8 mouse cellular contexts compared by ENCODE assay signal in genomic region chr2:131211026-131211615, GRCm38 (mm10). TPM values are rescaled to one million over a fixed set of nuclear protein-coding genes. Genes with fewer than 3 reads are reported as not detected.
A peak's percentile ranks its signal among the peaks of the same experiment; 100 is the strongest.
DNase-seq lines count a peak whose midpoint lies in the region; ATAC-seq lines count a peak whose summit lies in the region.

No protein-coding gene starts in this region.

- no peaks in the 10 kb centered on the region for H3K27me3 ChIP-seq in embryonic facial prominence, embryonic 13.5 days
- no peaks in the 10 kb centered on the region for H3K27me3 ChIP-seq in hindbrain, embryonic 12.5 days
- H3K27me3 ChIP-seq in liver, embryonic 12.5 days (replicated peaks): no peaks in the 10 kb centered on the region
- H3K27me3 ChIP-seq in neural tube, embryonic 14.5 days (ENCODE audit: control insufficient read depth, insufficient read depth, low read length): no peaks in the 10 kb centered on the region

- no peaks in the 10 kb centered on the region for H3K9me3 ChIP-seq in embryonic facial prominence, embryonic 13.5 days
- no peaks in the 10 kb centered on the region for H3K9me3 ChIP-seq in hindbrain, embryonic 12.5 days (replicated peaks)
- H3K9me3 ChIP-seq in liver, embryonic 12.5 days (replicated peaks): no peaks in the 10 kb centered on the region
- H3K9me3 ChIP-seq in neural tube, embryonic 14.5 days (ENCODE audit: control insufficient read depth, low read length): no peaks in the 10 kb centered on the region

- H3K27ac ChIP-seq in embryonic facial prominence, embryonic 13.5 days: peak overlapping the region; percentile 85; the same call in 1 of the 2 replicates
- 0 out of 2 replicates have a peak overlapping the region, but pooled peaks have one; percentile 17 for H3K27ac ChIP-seq in hindbrain, embryonic 12.5 days
- peak overlapping the region; percentile 93 for H3K27ac ChIP-seq in liver, embryonic 12.5 days
- H3K27ac ChIP-seq in neural tube, embryonic 14.5 days (ENCODE audit: low read depth, low read length): peak overlapping the region; percentile 87; the same call in 1 of the 2 replicates

- peaks cover 22% of the 10 kb centered on the region for H3K36me3 ChIP-seq in embryonic facial prominence, embryonic 13.5 days
- H3K36me3 ChIP-seq in hindbrain, embryonic 12.5 days: peaks cover 25% of the 10 kb centered on the region
- peaks cover 11% of the 10 kb centered on the region for H3K36me3 ChIP-seq in liver, embryonic 12.5 days
- H3K36me3 ChIP-seq in neural tube, embryonic 14.5 days (ENCODE audit: control insufficient read depth, insufficient read depth, low read length): no peaks in the 10 kb centered on the region

- peak overlapping the region; percentile 77 for H3K9ac ChIP-seq in embryonic facial prominence, embryonic 13.5 days
- peak overlapping the region; percentile 62 for H3K9ac ChIP-seq in hindbrain, embryonic 12.5 days
- H3K9ac ChIP-seq in liver, embryonic 12.5 days: peak overlapping the region; percentile 80
- peak overlapping the region; percentile 60 for H3K9ac ChIP-seq in neural tube, embryonic 14.5 days (replicated peaks; ENCODE audit: low read depth, low read length)

- H3K4me3 ChIP-seq in embryonic facial prominence, embryonic 13.5 days: peak overlapping the region; percentile 57
- peak overlapping the region; percentile 46 for H3K4me3 ChIP-seq in hindbrain, embryonic 12.5 days
- H3K4me3 ChIP-seq in liver, embryonic 12.5 days: peak overlapping the region; percentile 75
- H3K4me3 ChIP-seq in neural tube, embryonic 14.5 days (ENCODE audit: low read depth, low read length): peak overlapping the region; percentile 51

- peaks cover 12% of the 10 kb centered on the region for H3K4me1 ChIP-seq in embryonic facial prominence, embryonic 13.5 days
- H3K4me1 ChIP-seq in hindbrain, embryonic 12.5 days: peaks cover 12% of the 10 kb centered on the region
- H3K4me1 ChIP-seq in liver, embryonic 12.5 days: peaks cover 91% of the 10 kb centered on the region
- peaks cover 5% of the 10 kb centered on the region for H3K4me1 ChIP-seq in neural tube, embryonic 14.5 days (ENCODE audit: control insufficient read depth, insufficient read depth, low read length)

- peak overlapping the region; percentile 59 for H3K4me2 ChIP-seq in embryonic facial prominence, embryonic 13.5 days
- peak overlapping the region; percentile 62 for H3K4me2 ChIP-seq in hindbrain, embryonic 12.5 days (replicated peaks)
- H3K4me2 ChIP-seq in liver, embryonic 12.5 days: peak overlapping the region; percentile 79
- peak overlapping the region; percentile 60 for H3K4me2 ChIP-seq in neural tube, embryonic 14.5 days (ENCODE audit: low read depth, low read length)

- WGBS in embryonic facial prominence, embryonic 13.5 days: 65% methylated on average over 9 of the region's 9 CpGs
- WGBS in hindbrain, embryonic 12.5 days: 66% methylated on average over 9 of the region's 9 CpGs
- 52% methylated on average over 9 of the region's 9 CpGs for WGBS in liver, embryonic 12.5 days (ENCODE audit: insufficient replicate concordance)
- WGBS in neural tube, embryonic 14.5 days: 68% methylated on average over 9 of the region's 9 CpGs

- peak; percentile 35 for DNase-seq in urinary bladder, postnatal 14 days (ENCODE audit: low spot score)
- no peak for DNase-seq in urinary bladder, postnatal 25 days (ENCODE audit: low spot score)
- no peak for DNase-seq in spleen, postnatal 14 days (ENCODE audit: low spot score in 2 of 2)
- no peak for DNase-seq in natural killer cell, adult 2 months (ENCODE audit: low spot score in 2 of 2)

- ATAC-seq in embryonic facial prominence, embryonic 13.5 days (ENCODE audit: insufficient number of reproducible peaks, insufficient read depth, low FRiP score, low TSS enrichment, low read depth): no peak
- ATAC-seq in hindbrain, embryonic 12.5 days (ENCODE audit: low FRiP score): no peak
- peak; percentile 7; the same call in 1 of the 2 replicates for ATAC-seq in liver, embryonic 12.5 days
- no peak for ATAC-seq in neural tube, embryonic 14.5 days (ENCODE audit: low read depth)

RNA-seq across cellular contexts. Expression of gene Ap5s1, which starts 4.2 kb away (rescaled TPM):
- 26.4 and 28.5 TPM in 2 replicates for polyA plus RNA-seq in embryonic facial prominence, embryonic 13.5 days (2015; fragmentation: Nextera tagmentation; extraction: Ambion mirVana)
- polyA plus RNA-seq in hindbrain, embryonic 12.5 days (2016; fragmentation: Nextera tagmentation; extraction: Ambion mirVana): 28.4 and 29.1 TPM in 2 replicates
- polyA plus RNA-seq in liver, embryonic 12.5 days (2016; fragmentation: Nextera tagmentation; extraction: Ambion mirVana): 16.4 and 17.0 TPM in 2 replicates
- polyA plus RNA-seq in neural tube, embryonic 14.5 days (2014; fragmentation: Nextera tagmentation; extraction: Ambion mirVana): 39.4 and 39.5 TPM in 2 replicates

RNA-seq across cellular contexts. Expression of gene Mavs, which starts 22.7 kb away (rescaled TPM):
- 15.9 and 16.1 TPM in 2 replicates for polyA plus RNA-seq in embryonic facial prominence, embryonic 13.5 days (2015; fragmentation: Nextera tagmentation; extraction: Ambion mirVana)
- 10.6 and 11.6 TPM in 2 replicates for polyA plus RNA-seq in hindbrain, embryonic 12.5 days (2016; fragmentation: Nextera tagmentation; extraction: Ambion mirVana)
- 31.8 and 33.3 TPM in 2 replicates for polyA plus RNA-seq in liver, embryonic 12.5 days (2016; fragmentation: Nextera tagmentation; extraction: Ambion mirVana)
- 5.0 and 6.1 TPM in 2 replicates for polyA plus RNA-seq in neural tube, embryonic 14.5 days (2014; fragmentation: Nextera tagmentation; extraction: Ambion mirVana)

RNA-seq across cellular contexts. Expression of gene Spef1, which starts 24.0 kb away (rescaled TPM):
- 4.4 and 5.1 TPM in 2 replicates for polyA plus RNA-seq in embryonic facial prominence, embryonic 13.5 days (2015; fragmentation: Nextera tagmentation; extraction: Ambion mirVana)
- 8.9 and 9.2 TPM in 2 replicates for polyA plus RNA-seq in hindbrain, embryonic 12.5 days (2016; fragmentation: Nextera tagmentation; extraction: Ambion mirVana)
- 1.0 and 1.1 TPM in 2 replicates for polyA plus RNA-seq in liver, embryonic 12.5 days (2016; fragmentation: Nextera tagmentation; extraction: Ambion mirVana)
- 9.2 and 9.4 TPM in 2 replicates for polyA plus RNA-seq in neural tube, embryonic 14.5 days (2014; fragmentation: Nextera tagmentation; extraction: Ambion mirVana)

RNA-seq across cellular contexts. Expression of gene Cdc25b, which starts 24.4 kb away (rescaled TPM):
- polyA plus RNA-seq in embryonic facial prominence, embryonic 13.5 days (2015; fragmentation: Nextera tagmentation; extraction: Ambion mirVana): 53.8 and 57.5 TPM in 2 replicates
- polyA plus RNA-seq in hindbrain, embryonic 12.5 days (2016; fragmentation: Nextera tagmentation; extraction: Ambion mirVana): 69.8 and 85.7 TPM in 2 replicates
- 172 and 182 TPM in 2 replicates for polyA plus RNA-seq in liver, embryonic 12.5 days (2016; fragmentation: Nextera tagmentation; extraction: Ambion mirVana)
- 21.9 and 24.7 TPM in 2 replicates for polyA plus RNA-seq in neural tube, embryonic 14.5 days (2014; fragmentation: Nextera tagmentation; extraction: Ambion mirVana)

RNA-seq across cellular contexts. Expression of gene Cenpb, which starts 31.3 kb away (rescaled TPM):
- 12.3 and 12.4 TPM in 2 replicates for polyA plus RNA-seq in embryonic facial prominence, embryonic 13.5 days (2015; fragmentation: Nextera tagmentation; extraction: Ambion mirVana)
- polyA plus RNA-seq in hindbrain, embryonic 12.5 days (2016; fragmentation: Nextera tagmentation; extraction: Ambion mirVana): 18.3 and 18.5 TPM in 2 replicates
- polyA plus RNA-seq in liver, embryonic 12.5 days (2016; fragmentation: Nextera tagmentation; extraction: Ambion mirVana): 5.9 and 6.5 TPM in 2 replicates
- polyA plus RNA-seq in neural tube, embryonic 14.5 days (2014; fragmentation: Nextera tagmentation; extraction: Ambion mirVana): 7.0 and 10.5 TPM in 2 replicates

Comparison
In these comparisons a context has a peak if more than half of its experiments do, and no peak if none do; other contexts are left out.
1. H3K27ac ChIP-seq: peak in every context shown above with its lines; median percentile 93 in liver, embryonic 12.5 days; 87 in neural tube, embryonic 14.5 days; 85 in embryonic facial prominence, embryonic 13.5 days; 17 in hindbrain, embryonic 12.5 days.